Mouse (Mus musculus) testis, adult 2 months (tissue): ENCODE measurements around the gene Rhof.

Experiments
- CTCF ChIP-seq: fragments of 200-500 bp; IDR thresholded peaks from 2 replicates; pipeline ENCODE4 v1.5.1; 2012; ENCODE audit warnings: low read depth, mild to moderate bottlenecking, inconsistent platforms, low read length, moderate library complexity; ENCODE audit not compliant: control insufficient read depth, insufficient read depth, insufficient replicate concordance
- POLR2A ChIP-seq: fragments of 200-500 bp; IDR thresholded peaks from 2 replicates; pipeline ENCODE4 v1.6.1; 2012; ENCODE audit warnings: low read depth, mild to moderate bottlenecking, inconsistent platforms, low read length, moderate library complexity; ENCODE audit not compliant: control insufficient read depth

DNA sequence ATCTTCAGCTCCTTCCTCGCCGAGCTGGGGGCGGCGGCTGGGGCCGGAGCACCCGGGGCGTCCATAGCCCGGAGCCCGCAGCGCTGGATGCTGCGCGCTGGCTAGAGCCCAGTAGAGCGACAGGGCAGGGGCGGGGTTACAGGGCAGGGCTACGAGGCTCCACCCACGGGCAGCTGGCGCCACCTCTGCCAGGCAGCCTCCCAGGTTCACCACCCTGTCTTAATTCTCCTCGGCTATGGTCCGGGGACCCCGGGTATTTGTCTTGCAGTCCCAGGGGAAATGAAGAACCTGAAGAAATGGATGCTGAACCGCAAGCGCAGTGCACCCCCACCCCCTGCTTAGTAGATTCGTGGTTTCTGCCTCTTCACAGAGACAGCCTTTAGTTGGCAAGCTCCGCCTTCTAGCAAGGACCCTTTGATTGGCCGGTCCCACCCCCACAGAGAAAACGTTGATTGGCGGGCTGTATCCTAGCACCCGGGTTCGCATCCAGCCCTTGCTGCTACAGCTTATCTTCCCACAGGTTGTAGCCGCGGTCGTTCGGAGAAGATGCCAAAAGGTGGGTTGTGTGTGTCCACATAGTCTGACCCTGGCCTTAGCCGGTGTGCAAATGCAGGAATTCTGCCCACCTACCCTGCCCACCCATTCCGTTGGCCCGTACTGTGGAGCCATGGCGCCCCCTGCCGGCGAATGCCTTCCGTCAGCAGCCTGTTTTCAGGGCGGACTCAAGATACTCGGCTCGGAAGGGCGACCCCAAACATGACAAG lies at the start of gene Rhof:
- TF ChIP-seq CTCF: peak; percentile 94
- no peak; the same call in 1 of the 2 replicates for TF ChIP-seq POLR2A
